Mouse (Mus musculus) intestine, postnatal 0 days (tissue): ENCODE measurements around the gene Ticam1. TPM values are rescaled to one million over a fixed set of nuclear protein-coding genes. Genes with fewer than 3 reads are reported as not detected.

Experiments
- ATAC-seq: fragments of 200-750 bp; cut with Nextera tagmentation; 2 replicates; pipeline ENCODE4 v1.8.0; 2017; ENCODE audit warnings: mild to moderate bottlenecking, moderate TSS enrichment, moderate library complexity
- H3K27ac ChIP-seq: fragments of 300-500 bp; sonication (generic); 2 replicates; pipeline ENCODE4 v1.5.1; 2014; ENCODE audit warnings: mild to moderate bottlenecking, low read depth, low read length, moderate library complexity
- H3K27me3 ChIP-seq: fragments of 300-500 bp; sonication (generic); replicated peaks from 2 replicates; pipeline ENCODE4 v1.6.1; 2014; ENCODE audit warnings: low read length, mixed read lengths; ENCODE audit not compliant: control insufficient read depth, insufficient read depth
- H3K36me3 ChIP-seq: fragments of 300-500 bp; sonication (generic); 2 replicates; pipeline ENCODE4 v1.6.1; 2014; ENCODE audit warnings: mild to moderate bottlenecking, moderate library complexity; ENCODE audit not compliant: control insufficient read depth, insufficient read depth
- H3K4me1 ChIP-seq: fragments of 300-500 bp; sonication (generic); replicated peaks from 2 replicates; pipeline ENCODE4 v1.6.1; 2014; ENCODE audit warnings: antibody characterized with exemption, low read length, mixed read lengths; ENCODE audit not compliant: control insufficient read depth, insufficient read depth
- H3K4me2 ChIP-seq: fragments of 300-500 bp; sonication (generic); replicated peaks from 2 replicates; pipeline ENCODE4 v1.6.1; 2014; ENCODE audit warnings: low read depth, mild to moderate bottlenecking, moderate library complexity
- H3K4me3 ChIP-seq: fragments of 300-500 bp; sonication (generic); 2 replicates; pipeline ENCODE4 v1.5.1; 2014; ENCODE audit warnings: low read depth, low read length
- H3K9ac ChIP-seq: fragments of 300-500 bp; sonication (generic); 2 replicates; pipeline ENCODE4 v1.6.1; 2014; ENCODE audit warnings: mild to moderate bottlenecking, low read depth, low read length
- H3K9me3 ChIP-seq: fragments of 300-500 bp; sonication (generic); 2 replicates; pipeline ENCODE4 v1.6.1; 2016; ENCODE audit warnings: mixed run types; ENCODE audit not compliant: control insufficient read depth
- CTCF ChIP-seq: sonication (generic); IDR thresholded peaks from 2 replicates; pipeline ENCODE4 v1.5.1; 2016; ENCODE audit warnings: low read depth, mild to moderate bottlenecking, control low read depth, antibody characterized with exemption, moderate library complexity
- WGBS: fragments of 180-500 bp; shearing (Covaris S2); extraction: QIAGEN DNeasy Blood & Tissue Kit; methylation state at CpG from one replicate; pipeline ENCODE4 v1.1.7; 2014; 5-methylcytosine and 5-hydroxymethylcytosine counted together
- polyA plus RNA-seq: library from polyadenylated mRNA; unstranded; fragments of >200 nt; fragmentation: Nextera tagmentation; extraction: Ambion mirVana; gene quantifications from 2 replicates; pipeline ENCODE4 v1.2.1, GENCODE M21; 2015

The Ticam1 gene
- polyA plus RNA-seq, 1 experiment from 2014 or later = 15.8 TPM

- TF ChIP-seq CTCF = no peak
- Histone ChIP-seq H3K36me3 (no peaks in the 10 kb centered on the region), H3K9ac (no peak within 1 kb of the TSS), H3K27ac (peak within 1 kb of the TSS; percentile 95; the same call in 1 of the 2 replicates), H3K9me3 (no peaks in the 10 kb centered on the region), H3K27me3 (no peaks in the 10 kb centered on the region), H3K4me3 (no peak within 1 kb of the TSS), H3K4me2 (peak within 1 kb of the TSS; percentile 72), H3K4me1 (no peaks in the 10 kb centered on the region)
- 96% methylated on average over 4 of the region's 4 CpGs for WGBS
- ATAC-seq = no peak
Observed at GRCm38 (mm10) chr17:56292531-56293222, 16.1 kb upstream of the Ticam1 start, which contains the start of gene Plin3. TSS of gene Plin3 (minus strand) at chr17:56292873.

- no peaks in the 10 kb centered on the region for H3K4me1 ChIP-seq
- TF ChIP-seq CTCF = no peak
- H3K27ac ChIP-seq = peak overlapping the region; percentile 95
- ATAC-seq = no peak
- no peaks in the 10 kb centered on the region for H3K27me3 ChIP-seq
- no peak overlapping the region for H3K9ac ChIP-seq
- no peaks in the 10 kb centered on the region for H3K9me3 ChIP-seq
- 85% methylated on average over 7 of the region's 7 CpGs for WGBS
- no peaks in the 10 kb centered on the region for H3K36me3 ChIP-seq
- H3K4me2 ChIP-seq = peak overlapping the region; percentile 72
- H3K4me3 ChIP-seq = no peak overlapping the region
Observed at GRCm38 (mm10) chr17:56291826-56292475, 15.4 kb upstream of the Ticam1 start.

- no peaks in the 10 kb centered on the region for H3K27me3 ChIP-seq
- no peaks in the 10 kb centered on the region for H3K9me3 ChIP-seq
- TF ChIP-seq CTCF = peak; percentile 96
- WGBS = under 1% methylated on average over 16 of the region's 16 CpGs
- H3K9ac ChIP-seq = peak overlapping the region; percentile 8; the same call in 1 of the 2 replicates
- H3K4me2 ChIP-seq = peak overlapping the region; percentile 72
- ATAC-seq = peak; percentile 80
- no peak overlapping the region for H3K4me3 ChIP-seq
- H3K36me3 ChIP-seq = peaks cover 5% of the 10 kb centered on the region
- no peaks in the 10 kb centered on the region for H3K4me1 ChIP-seq
- H3K27ac ChIP-seq = peak overlapping the region; percentile 95
Observed at GRCm38 (mm10) chr17:56291171-56291511, 14.6 kb upstream of the Ticam1 start.

GRCm38 (mm10) chr17:56290388-56291170, 14.0 kb upstream of the Ticam1 start:
- 3% methylated on average over 17 of the region's 17 CpGs for WGBS
- ATAC-seq = peak; percentile 80
- peaks cover 11% of the 10 kb centered on the region for H3K36me3 ChIP-seq
- H3K27ac ChIP-seq = peak overlapping the region; percentile 95
- H3K4me2 ChIP-seq = peak overlapping the region; percentile 72
- no peaks in the 10 kb centered on the region for H3K27me3 ChIP-seq
- no peaks in the 10 kb centered on the region for H3K9me3 ChIP-seq
- H3K9ac ChIP-seq = peak overlapping the region; percentile 82
- peak overlapping the region; percentile 58 for H3K4me3 ChIP-seq
- H3K4me1 ChIP-seq = no peaks in the 10 kb centered on the region
- TF ChIP-seq CTCF = no peak

GRCm38 (mm10) chr17:56289371-56290331, 13.1 kb upstream of the Ticam1 start:
- Histone ChIP-seq H3K27ac (peak overlapping the region; percentile 95), H3K27me3 (no peaks in the 10 kb centered on the region), H3K4me3 (peak overlapping the region; percentile 58), H3K9ac (peak overlapping the region; percentile 82), H3K4me2 (peak overlapping the region; percentile 72), H3K36me3 (peaks cover 20% of the 10 kb centered on the region), H3K4me1 (no peaks in the 10 kb centered on the region), H3K9me3 (no peaks in the 10 kb centered on the region)
- 5% methylated on average over 23 of the region's 23 CpGs for WGBS
- peak; percentile 22 for ATAC-seq
- TF ChIP-seq CTCF = no peak
